Mouse (Mus musculus): ENCODE data around the gene Cacna2d2.
"Not testable (repeated sequence)": the region's sequence is repeated elsewhere in the genome, so short reads cannot be mapped to it uniquely, and the experiment has no call there.

- TF ChIP-seq POLR2A, EP300 (IDR thresholded peaks at IDR 0.05; ENCODE audit: insufficient read depth, low read depth, low read length): not testable (repeated sequence)
- TF ChIP-seq CTCF (IDR thresholded peaks at IDR 0.05) = peak; percentile 43
These were observed 174.4 kb downstream of the Cacna2d2 start for GRCm38 (mm10) chr9:107573774-107574173.

Measured in heart, adult 2 months (tissue).